Mouse (Mus musculus): ENCODE results near the gene Pkd1l2.

DNA sequence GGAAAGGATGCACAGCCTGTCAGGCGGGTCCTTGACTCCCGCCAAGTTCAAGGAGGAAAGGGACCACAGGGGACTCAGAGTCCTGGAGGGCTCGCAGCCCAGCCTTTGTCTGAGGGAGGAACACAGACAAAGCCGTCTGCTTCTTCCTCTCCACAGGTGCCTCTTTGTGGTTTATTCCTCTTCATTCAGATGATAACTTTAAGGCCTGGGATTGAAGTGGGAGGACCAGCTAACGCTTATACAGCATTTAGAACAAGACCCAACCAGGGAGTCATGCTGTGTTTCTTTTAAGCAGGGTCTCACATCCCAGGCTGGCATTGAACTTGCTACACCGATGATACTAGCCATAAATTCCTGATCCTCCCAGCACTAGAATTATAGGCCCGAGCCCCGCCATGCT, 65.2 kb downstream of the Pkd1l2 start:
- TF ChIP-seq CTCF (IDR thresholded peaks at IDR 0.05; ENCODE audit: borderline replicate concordance, insufficient read depth, low read depth, low read length), result no peak
- no peak for TF ChIP-seq POLR2A (IDR thresholded peaks at IDR 0.05; ENCODE audit: borderline replicate concordance, insufficient read depth, low read length)

Measured in cerebellum, adult 2 months (tissue).